Comparison of ENCODE assay signal across 9 mouse cellular contexts in the genomic region with DNA sequence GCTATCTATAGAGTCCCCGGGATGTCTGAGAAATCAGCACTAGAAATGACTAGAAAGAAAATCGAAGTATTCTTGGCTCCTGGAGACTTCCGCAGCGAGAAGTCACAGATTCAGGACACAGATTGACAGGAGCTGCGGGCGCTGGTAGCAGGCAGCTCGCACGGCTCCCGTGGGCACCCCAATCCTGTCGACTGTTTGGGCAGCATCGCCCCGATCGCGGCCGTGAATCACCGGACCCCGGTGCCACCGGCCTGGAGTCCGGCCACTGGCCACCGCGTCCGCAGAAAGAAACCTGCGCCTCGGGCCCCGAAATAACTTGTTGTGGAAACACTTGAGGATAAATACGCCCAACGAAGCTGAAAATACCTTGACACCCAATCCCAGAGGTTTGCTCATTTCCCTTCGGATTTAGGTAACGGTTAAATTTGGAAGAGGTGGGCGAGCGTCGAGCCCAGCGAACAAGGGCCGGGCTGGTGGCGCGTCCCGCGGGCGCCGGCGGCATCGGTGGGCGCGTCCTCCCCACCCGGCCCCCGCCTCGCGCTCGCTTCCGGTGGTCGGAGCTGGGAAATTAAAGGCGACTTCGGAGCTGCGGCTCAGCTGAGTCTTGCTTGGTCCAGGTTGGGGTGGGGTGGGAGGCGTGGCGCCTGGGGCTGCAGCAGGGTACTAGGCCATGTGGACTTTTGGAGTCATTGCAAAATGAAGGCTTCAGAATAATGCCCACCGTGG. TPM values are rescaled to one million over a fixed set of nuclear protein-coding genes. Genes with fewer than 3 reads are reported as not detected.
DNase-seq lines count a peak whose midpoint lies in the region; ATAC-seq and TF ChIP-seq lines count a peak whose summit lies in the region.
"Had no signal": no experiment of that assay in that cellular context is flagged by ENCODE, and none has a peak within 500 bp of the region (broad histone marks: within the 10 kb centered on the region; RNA-seq: fewer than 3 reads in every experiment).

No protein-coding gene starts in this region.

- no peak overlapping the region for H3K9ac ChIP-seq in forebrain, embryonic 16.5 days (replicated peaks; ENCODE audit: low read depth, low read length)
- no peak overlapping the region for H3K9ac ChIP-seq in kidney, postnatal 0 days (ENCODE audit: low read depth, low read length)

- peaks cover 48% of the 10 kb centered on the region for H3K4me1 ChIP-seq in heart, embryonic 10.5 days
- H3K4me1 ChIP-seq in forebrain, embryonic 16.5 days (replicated peaks; ENCODE audit: control insufficient read depth, insufficient read depth, low read length), result peaks cover 38% of the 10 kb centered on the region
- peaks cover 35% of the 10 kb centered on the region for H3K4me1 ChIP-seq in kidney, postnatal 0 days (replicated peaks; ENCODE audit: insufficient read depth, low read length)

- ATAC-seq in forebrain, embryonic 16.5 days, result no peak
- ATAC-seq in kidney, postnatal 0 days (replicated peaks; ENCODE audit: low FRiP score, low read depth), result no peak

- no peaks in the 10 kb centered on the region for H3K36me3 ChIP-seq in heart, embryonic 10.5 days
- no peaks in the 10 kb centered on the region for H3K36me3 ChIP-seq in forebrain, embryonic 16.5 days (ENCODE audit: control insufficient read depth, insufficient read depth)
- H3K36me3 ChIP-seq in kidney, postnatal 0 days (ENCODE audit: insufficient read depth, low read length), result no peaks in the 10 kb centered on the region
- no peaks in the 10 kb centered on the region for H3K36me3 ChIP-seq in myocyte (ENCODE audit: control insufficient read depth, insufficient read depth)
- H3K36me3 ChIP-seq: G1E had no signal

- no peak overlapping the region for H3ac ChIP-seq in myocyte (ENCODE audit: control insufficient read depth, insufficient read length)

- TF ChIP-seq CTCF in kidney, postnatal 0 days (IDR thresholded peaks at IDR 0.05; ENCODE audit: low read depth), result no peak

- WGBS in heart, embryonic 10.5 days, result under 1% methylated on average over 57 of the region's 57 CpGs
- WGBS in forebrain, embryonic 16.5 days, result under 1% methylated on average over 57 of the region's 57 CpGs
- WGBS in kidney, postnatal 0 days, result under 1% methylated on average over 57 of the region's 57 CpGs

- H3K79me2 ChIP-seq in myocyte (ENCODE audit: control insufficient read depth, insufficient read depth), result no peaks in the 10 kb centered on the region

- H3K27ac ChIP-seq in heart, embryonic 10.5 days, result no peak overlapping the region
- no peak overlapping the region for H3K27ac ChIP-seq in forebrain, embryonic 16.5 days (ENCODE audit: low read length)
- H3K27ac ChIP-seq in kidney, postnatal 0 days, result no peak overlapping the region

- no peak for TF ChIP-seq POLR2A in myocyte (IDR thresholded peaks at IDR 0.05; ENCODE audit: insufficient read length, low read depth)

- peak overlapping the region; percentile 60 for H3K4me3 ChIP-seq in heart, embryonic 10.5 days
- peak overlapping the region; percentile 23 for H3K4me3 ChIP-seq in forebrain, embryonic 16.5 days (replicated peaks; ENCODE audit: low read length)
- H3K4me3 ChIP-seq in kidney, postnatal 0 days (replicated peaks; ENCODE audit: low read depth, low read length), result peak overlapping the region; percentile 26
- peak overlapping the region; percentile 9 for H3K4me3 ChIP-seq in myocyte

- H3K9me3 ChIP-seq in heart, embryonic 10.5 days, result no peaks in the 10 kb centered on the region
- H3K9me3 ChIP-seq in forebrain, embryonic 16.5 days (ENCODE audit: control insufficient read depth, low read length), result peaks cover 3% of the 10 kb centered on the region; the same call in 1 of the 2 replicates
- no peaks in the 10 kb centered on the region for H3K9me3 ChIP-seq in kidney, postnatal 0 days (replicated peaks; ENCODE audit: low read length)

- DNase-seq in heart, embryonic 10.5 days (ENCODE audit: low spot score), result no peak
- no peak for DNase-seq in heart, adult 9 months (ENCODE audit: low spot score in 2 of 2)
- peak; percentile 9 for DNase-seq in Muller cell, postnatal 12 days (ENCODE audit: inconsistent ontology term)
- peak; percentile 21 for DNase-seq in kidney, postnatal 0 days (ENCODE audit: low spot score)
- DNase-seq in urinary bladder, postnatal 4 days (ENCODE audit: low spot score in 2 of 2), result no peak
- no peak for DNase-seq in spleen, adult 12 weeks (ENCODE audit: low spot score)

- peaks cover 97% of the 10 kb centered on the region for H3K27me3 ChIP-seq in heart, embryonic 10.5 days (ENCODE audit: insufficient read depth, poor library complexity, severe bottlenecking)
- peaks cover 67% of the 10 kb centered on the region for H3K27me3 ChIP-seq in forebrain, embryonic 16.5 days (replicated peaks; ENCODE audit: control insufficient read depth, insufficient read depth, low read length)
- peaks cover 84% of the 10 kb centered on the region for H3K27me3 ChIP-seq in kidney, postnatal 0 days (ENCODE audit: insufficient read depth, low read length)
- peaks cover 21% of the 10 kb centered on the region for H3K27me3 ChIP-seq in myocyte (ENCODE audit: control insufficient read depth, insufficient read depth, insufficient read length)

- peak overlapping the region; percentile 16 for H3K4me2 ChIP-seq in forebrain, embryonic 16.5 days (ENCODE audit: low read length)
- H3K4me2 ChIP-seq in kidney, postnatal 0 days (ENCODE audit: low read length), result peak overlapping the region; percentile 51
- peak overlapping the region; percentile 61 for H3K4me2 ChIP-seq in myocyte (ENCODE audit: low read depth)

TF ChIP-seq in myocyte, 11 proteins besides CTCF, POLR2A, EP300 and RAD21:
- no peak for TF ChIP-seq USF1 (IDR thresholded peaks at IDR 0.05; ENCODE audit: low read depth)
- TF ChIP-seq CEBPB (IDR thresholded peaks at IDR 0.05; ENCODE audit: insufficient read depth, poor library complexity, severe bottlenecking), result no peak
- TF ChIP-seq MYOG (IDR thresholded peaks at IDR 0.05; ENCODE audit: control insufficient read depth in 1 of 3, insufficient read depth in 1 of 3, insufficient read length in 2 of 3, low read depth in 2 of 3), result no peak
- no peak for TF ChIP-seq MAX (IDR thresholded peaks at IDR 0.05; ENCODE audit: low read depth)
- TF ChIP-seq POLR2AphosphoS2 (IDR thresholded peaks at IDR 0.05; ENCODE audit: insufficient read length, low read depth), result no peak
- no peak for TF ChIP-seq SRF (IDR thresholded peaks at IDR 0.05; ENCODE audit: control insufficient read depth, insufficient read length, low read depth)
- no peak for TF ChIP-seq E2F4 (IDR thresholded peaks at IDR 0.05; ENCODE audit: insufficient read depth)
- no peak for TF ChIP-seq MYOD1 (IDR thresholded peaks at IDR 0.05; ENCODE audit: control insufficient read depth in 1 of 3, insufficient read length in 2 of 3, low read depth in 2 of 3)
- TF ChIP-seq TCF12 (IDR thresholded peaks at IDR 0.05; ENCODE audit: insufficient read depth, poor library complexity, severe bottlenecking), result no peak
- TF ChIP-seq REST (IDR thresholded peaks at IDR 0.05; ENCODE audit: insufficient read depth, insufficient read length), result no peak
- TF ChIP-seq TCF3 (IDR thresholded peaks at IDR 0.05; ENCODE audit: insufficient read length, low read depth), result no peak
TF ChIP-seq in myocyte: peak in this region for 0.

RNA-seq across cellular contexts. Expression of gene Gfi1, which starts 0.6 kb away (rescaled TPM):
- polyA plus RNA-seq in heart, embryonic 10.5 days (2016; fragmentation: Nextera tagmentation; extraction: Ambion mirVana), result not detected in 2 replicates
- not detected in 2 replicates for polyA plus RNA-seq in forebrain, embryonic 16.5 days (2015; fragmentation: Nextera tagmentation; extraction: Ambion mirVana)
- polyA plus RNA-seq in kidney, postnatal 0 days (2015; fragmentation: Nextera tagmentation; extraction: Ambion mirVana), result 0.06 TPM in 1 of 2 replicates, not detected in the other
- 0.78 TPM for polyA plus RNA-seq in myocyte (2012; fragmentation: generic; extraction: Trizol)

Comparison
In these comparisons a context has a peak if more than half of its experiments do, and no peak if none do; other contexts are left out.
1. DNase-seq: peak in Muller cell, postnatal 12 days (single experiment) and kidney, postnatal 0 days (single experiment); none in heart, embryonic 10.5 days (single experiment), heart, adult 9 months (0 of 2), urinary bladder, postnatal 4 days (0 of 2) and spleen, adult 12 weeks (single experiment).
2. H3K4me3 ChIP-seq: peak in every context shown above with its lines; median percentile 60 in heart, embryonic 10.5 days; 26 in kidney, postnatal 0 days; 23 in forebrain, embryonic 16.5 days; 9 in myocyte.
3. Peak in every context shown above with its lines, with median percentiles within 50 percentile points of each other: H3K4me2 ChIP-seq.